Mouse (Mus musculus) heart, postnatal 0 days (tissue): ENCODE data around the gene Sirpa.

Experiments
- CTCF ChIP-seq: IDR thresholded peaks from 2 replicates; pipeline ENCODE4 v1.5.1; 2016; ENCODE audit warnings: antibody characterized with exemption, control low read depth, low read depth
- EP300 ChIP-seq: IDR thresholded peaks from 2 replicates; pipeline ENCODE4 v1.6.1; 2016; ENCODE audit warnings: antibody characterized with exemption, low read depth

DNA sequence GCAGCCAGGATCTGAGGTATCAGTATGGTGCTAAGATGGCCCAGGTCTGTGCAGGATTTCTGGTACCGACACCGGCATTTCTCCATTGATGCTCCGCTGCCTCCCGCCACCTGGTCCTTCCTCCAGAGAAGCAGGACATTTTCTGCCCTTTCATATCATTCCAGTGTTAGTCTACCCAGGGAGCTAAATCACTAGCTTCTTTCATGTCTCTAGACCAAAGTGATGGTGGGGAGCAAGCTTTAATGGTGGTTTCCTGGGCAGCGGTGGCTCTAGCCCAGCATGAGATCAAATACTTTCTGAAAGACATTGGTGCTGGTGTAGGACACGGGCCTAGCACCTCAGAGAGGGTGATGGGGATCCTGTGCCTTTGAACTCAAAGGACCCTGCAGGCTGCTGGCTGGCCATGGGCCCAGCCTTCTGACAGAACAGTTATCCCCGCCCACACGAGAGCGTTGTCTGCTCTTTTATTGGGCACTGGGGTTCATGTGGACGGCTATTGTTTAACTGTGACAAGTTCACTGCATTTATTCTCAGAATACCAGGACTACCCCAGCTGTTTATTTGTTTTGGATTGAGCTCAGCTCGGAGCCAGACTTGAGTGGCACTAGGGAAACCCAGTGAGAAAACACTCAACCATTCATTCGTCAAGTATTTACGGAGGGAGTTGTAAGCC is 31.7 kb downstream of the Sirpa start:
- no peak for TF ChIP-seq CTCF
- no peak for TF ChIP-seq EP300
